In genomic region chr5:75943301-75943700, GRCm38 (mm10) we compare ENCODE assay signal across 26 mouse cellular contexts.
"Had no signal": no experiment of that assay in that cellular context is flagged by ENCODE, and none has a peak within 500 bp of the region (broad histone marks: within the 10 kb centered on the region; RNA-seq: fewer than 3 reads in every experiment).

No protein-coding gene starts in this region.

- ATAC-seq: hindbrain, embryonic 16.5 days; inflammation-experienced regulatory T-cells, adult 6 months; intestine, embryonic 15.5 days; intestine, postnatal 0 days had no signal

- DNase-seq: gastrocnemius, adult 2 months; gastrocnemius, postnatal 10 days; gastrocnemius, postnatal 25 days; heart, postnatal 10 days; heart, postnatal 4 days; kidney, adult 18-20 months; kidney, adult 8-10 months; kidney, postnatal 10 days; kidney, postnatal 25 days; kidney, postnatal 4 days; liver; liver, embryonic 13.5 days had no signal

- H3K4me3 ChIP-seq: gastrocnemius, adult 2 months; heart, embryonic 10.5 days; heart, embryonic 12.5 days; hindbrain, embryonic 10.5 days; hindbrain, embryonic 12.5 days; intestine, embryonic 15.5 days; layer of hippocampus, adult 2 months; left cerebral cortex, adult 2 months; limb, embryonic 10.5 days; limb, embryonic 12.5 days; liver, embryonic 13.5 days had no signal

- H3K9ac ChIP-seq: heart, embryonic 12.5 days; hindbrain, embryonic 12.5 days; hindbrain, embryonic 14.5 days; intestine, embryonic 15.5 days; limb, embryonic 12.5 days; liver, embryonic 13.5 days had no signal

- H3K4me2 ChIP-seq: heart, embryonic 12.5 days; hindbrain, embryonic 12.5 days; hindbrain, embryonic 14.5 days; intestine, embryonic 15.5 days; limb, embryonic 12.5 days; liver, embryonic 11.5 days; liver, embryonic 13.5 days had no signal

- H3K9me3 ChIP-seq: heart, embryonic 10.5 days; heart, embryonic 12.5 days; hindbrain, embryonic 10.5 days; hindbrain, embryonic 12.5 days; intestine, embryonic 15.5 days; limb, embryonic 10.5 days; limb, embryonic 12.5 days; liver, embryonic 13.5 days had no signal

- H3K36me3 ChIP-seq: hindbrain, embryonic 10.5 days; hindbrain, embryonic 12.5 days; intestine, embryonic 15.5 days; limb, embryonic 10.5 days; limb, embryonic 12.5 days; liver, embryonic 13.5 days had no signal

- H3K27ac ChIP-seq: gastrocnemius, adult 2 months; heart, embryonic 10.5 days; hindbrain, embryonic 10.5 days; hindbrain, embryonic 12.5 days; hindbrain, embryonic 14.5 days; intestine, embryonic 15.5 days; layer of hippocampus, adult 2 months; left cerebral cortex, adult 2 months; limb, embryonic 10.5 days; limb, embryonic 12.5 days; liver, embryonic 13.5 days had no signal

- H3K4me1 ChIP-seq: hindbrain, embryonic 12.5 days; liver, embryonic 13.5 days had no signal

- H3K27me3 ChIP-seq: heart, embryonic 12.5 days; hindbrain, embryonic 12.5 days; intestine, embryonic 15.5 days; limb, embryonic 12.5 days; liver, embryonic 13.5 days had no signal
